Mouse (Mus musculus) kidney, adult 2 months (tissue): ENCODE measurements around the gene Scn5a.

Experiments
- CTCF ChIP-seq: fragments of 200-500 bp; conservative IDR thresholded peaks from 2 replicates; pipeline ENCODE4 v1.5.1; 2011; ENCODE audit warnings: low read depth, mild to moderate bottlenecking, control low read depth, low read length, moderate library complexity, mixed read lengths; ENCODE audit not compliant: insufficient read depth, insufficient read length
- POLR2A ChIP-seq: fragments of 200-500 bp; IDR thresholded peaks from one replicate; pipeline ENCODE4 v1.6.1; 2011; ENCODE audit warnings: low read depth, low read length, control low read depth

DNA sequence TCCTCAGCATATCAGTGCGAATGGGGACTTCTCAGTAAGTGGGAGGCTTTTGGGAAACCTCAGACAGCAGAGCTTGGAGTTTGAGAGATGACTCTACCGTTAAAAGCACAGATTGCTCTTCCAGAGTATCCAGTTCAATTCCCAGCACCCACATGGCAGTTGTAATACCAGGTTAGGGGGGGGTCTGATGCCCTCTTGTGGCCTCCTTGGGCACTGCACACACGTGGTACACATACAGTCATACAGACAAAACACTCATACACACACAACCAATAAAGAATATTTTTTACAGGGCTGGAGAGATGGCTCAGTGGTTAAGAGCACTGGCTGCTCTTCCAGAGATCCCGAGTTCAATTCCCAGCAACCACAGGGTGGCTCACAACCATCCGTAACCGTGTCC lies 54.3 kb downstream of the Scn5a start:
- TF ChIP-seq CTCF = no peak
- no peak for TF ChIP-seq POLR2A
